Mouse (Mus musculus): Measurements from ENCODE around the gene Kif24. TPM values are rescaled to one million over a fixed set of nuclear protein-coding genes. Genes with fewer than 3 reads are reported as not detected.
A peak's percentile ranks its signal among the peaks of the same experiment; 100 is the strongest.

Kif24 gene
- total RNA-seq, 2 experiments from 2014 or later = 0.62 to 1.4 TPM

DNA sequence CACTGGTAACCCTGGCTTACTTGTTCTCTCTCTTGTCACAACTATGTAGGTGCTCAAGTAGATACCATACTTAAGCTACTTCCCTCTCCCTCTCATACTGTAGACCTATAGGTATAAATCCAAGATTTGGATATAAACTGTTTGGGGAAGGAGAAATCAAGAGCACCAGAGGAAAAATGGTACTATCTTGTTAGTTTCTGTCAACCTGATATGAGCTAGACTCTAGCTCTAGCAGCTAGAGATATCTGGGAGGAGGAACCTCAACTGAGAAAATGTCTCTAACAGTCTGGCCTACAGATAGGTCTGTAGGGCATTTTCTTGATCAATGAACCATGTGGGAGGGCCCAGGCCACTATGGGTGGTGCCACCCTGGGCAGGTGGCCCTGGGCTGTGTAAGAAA, 63.5 kb downstream of the Kif24 start:
- DNase-seq = no peak

DNA sequence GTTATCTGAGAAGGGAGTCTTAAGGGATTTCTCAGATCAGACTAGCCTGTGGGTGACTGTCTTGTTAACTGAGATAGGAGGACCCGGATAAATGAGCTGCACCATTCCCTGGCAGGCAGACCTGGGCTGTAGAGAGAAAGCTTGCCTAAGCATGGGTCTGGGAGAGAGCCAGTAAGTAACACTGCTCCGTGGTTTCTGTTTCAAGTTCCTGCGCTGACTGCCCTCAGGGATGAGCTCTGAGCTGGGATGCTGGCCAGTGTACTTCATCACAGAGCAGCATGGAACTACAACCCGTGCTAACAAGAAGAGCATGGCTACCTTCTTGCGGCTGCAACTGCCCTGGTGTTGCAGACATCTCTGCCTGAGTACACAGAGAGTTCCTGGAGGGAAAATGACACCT, 64.8 kb downstream of the Kif24 start:
- no peak for DNase-seq

DNA sequence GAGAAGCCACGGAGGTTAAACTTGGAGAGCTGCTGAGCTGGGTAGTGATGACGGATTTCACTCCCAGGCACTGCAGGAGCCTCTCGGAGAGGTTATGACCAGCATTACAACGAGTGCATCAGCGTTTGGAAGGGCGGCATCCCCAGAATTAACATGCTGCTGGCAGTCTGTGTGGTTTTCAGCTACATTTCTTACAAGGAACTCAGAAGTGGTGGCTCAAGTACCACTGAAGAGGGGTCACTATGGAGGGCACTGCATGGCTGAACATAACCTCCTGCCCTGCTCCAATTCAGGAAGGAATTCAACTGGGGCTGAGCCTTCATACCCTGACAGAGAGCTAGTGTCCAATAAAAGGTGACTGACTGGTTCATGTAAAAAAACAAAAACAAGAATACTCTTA, 66.3 kb downstream of the Kif24 start:
- DNase-seq = no peak

DNA sequence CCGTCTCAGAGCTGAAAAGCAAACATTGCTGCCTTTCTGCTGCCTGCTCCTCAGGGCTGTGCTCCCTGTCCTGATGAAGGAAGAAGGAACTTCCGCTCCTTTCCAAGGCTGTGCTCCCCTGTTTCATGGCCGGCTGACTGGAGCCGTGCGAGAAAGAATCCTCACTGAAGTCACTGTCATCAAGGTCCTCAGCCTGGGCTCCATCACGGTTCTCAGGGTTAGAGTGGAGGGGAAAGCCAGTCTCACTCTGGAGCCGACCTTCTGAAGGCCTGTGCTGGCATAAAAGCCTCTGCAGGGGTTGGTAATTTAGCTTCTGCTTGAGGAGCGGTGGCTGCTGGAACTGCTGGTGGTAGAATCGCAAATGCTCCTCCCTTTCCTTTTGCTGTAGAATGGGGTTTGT, 70.0 kb downstream of the Kif24 start:
- no peak for DNase-seq

DNA sequence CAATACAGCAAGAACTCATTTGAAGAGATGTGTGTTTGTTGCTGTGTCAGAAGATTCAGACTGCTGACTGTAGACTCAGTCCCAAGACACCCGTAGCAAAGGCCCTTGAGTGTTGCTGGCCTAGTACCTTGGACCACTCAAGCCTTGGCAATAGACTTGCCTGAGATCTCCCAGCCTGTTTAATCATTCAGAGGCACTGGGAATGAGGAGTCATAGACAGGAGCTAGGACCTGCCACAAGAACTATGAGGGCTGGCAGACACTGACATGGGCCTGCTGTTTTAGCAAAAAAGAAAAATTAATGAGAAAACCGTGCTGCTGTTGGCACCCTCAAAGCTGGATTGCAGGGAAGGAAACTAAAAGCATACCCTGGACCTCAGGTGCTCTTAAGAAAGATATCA, 73.7 kb downstream of the Kif24 start:
- no peak for DNase-seq

DNA sequence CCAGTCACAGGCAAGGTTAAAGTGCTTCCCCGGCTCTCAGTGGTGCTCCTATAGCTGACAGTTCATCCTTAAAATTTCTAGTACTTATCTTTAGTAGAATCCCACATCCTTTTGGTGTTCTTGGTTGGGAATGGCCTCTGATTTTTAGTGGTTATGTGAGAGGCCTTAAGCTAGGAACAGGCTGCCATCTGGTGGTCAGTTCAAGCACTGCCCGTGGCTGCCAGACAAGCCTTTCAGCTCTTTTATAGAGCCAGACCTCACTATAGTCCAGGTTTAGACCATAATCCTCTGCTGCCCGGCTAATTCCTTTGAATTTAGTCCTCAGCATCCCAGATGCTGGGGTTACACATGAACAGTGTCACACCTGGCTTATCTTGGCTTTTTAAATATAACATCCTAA, 74.6 kb downstream of the Kif24 start:
- peak; percentile 71 to 76 for DNase-seq

DNA sequence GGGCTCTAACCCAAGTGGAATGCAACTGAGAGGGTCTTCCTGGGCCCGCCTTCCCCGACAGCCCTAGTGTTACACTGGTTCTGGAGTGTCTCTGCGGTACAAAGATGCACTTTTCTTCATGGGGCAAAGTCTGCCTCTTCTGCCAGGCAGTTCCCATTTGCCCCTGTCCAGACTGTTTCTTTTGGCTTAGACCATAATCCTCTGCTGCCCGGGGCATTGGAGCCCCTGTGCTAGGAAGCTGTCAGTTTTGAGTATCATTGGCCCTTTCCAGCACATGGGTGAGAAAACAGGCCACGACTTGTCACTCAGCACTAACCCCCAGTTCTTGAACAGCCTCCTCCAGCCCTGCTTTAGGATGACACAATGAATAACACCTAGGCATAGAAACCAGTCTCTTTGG, 75.4 kb downstream of the Kif24 start:
- no peak for DNase-seq

DNA sequence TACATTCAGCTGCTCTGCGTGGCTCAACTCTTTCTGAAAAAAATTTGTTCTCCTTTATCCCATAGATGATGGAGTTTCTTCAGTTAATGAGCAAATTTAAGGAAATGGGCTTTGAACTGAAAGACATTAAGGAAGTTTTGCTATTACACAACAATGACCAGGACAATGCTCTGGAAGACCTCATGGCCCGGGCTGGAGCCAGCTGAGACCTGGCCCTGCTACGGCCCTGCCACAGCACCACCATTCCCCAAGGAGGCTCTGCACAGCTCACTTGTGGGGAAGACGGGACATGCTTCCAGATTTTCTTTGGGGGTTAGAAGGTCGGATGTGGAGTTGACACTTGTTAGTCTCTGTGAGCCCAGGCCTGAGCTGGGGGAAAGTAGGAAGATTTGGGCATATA, 76.1 kb downstream of the Kif24 start:
- DNase-seq = no peak

DNA sequence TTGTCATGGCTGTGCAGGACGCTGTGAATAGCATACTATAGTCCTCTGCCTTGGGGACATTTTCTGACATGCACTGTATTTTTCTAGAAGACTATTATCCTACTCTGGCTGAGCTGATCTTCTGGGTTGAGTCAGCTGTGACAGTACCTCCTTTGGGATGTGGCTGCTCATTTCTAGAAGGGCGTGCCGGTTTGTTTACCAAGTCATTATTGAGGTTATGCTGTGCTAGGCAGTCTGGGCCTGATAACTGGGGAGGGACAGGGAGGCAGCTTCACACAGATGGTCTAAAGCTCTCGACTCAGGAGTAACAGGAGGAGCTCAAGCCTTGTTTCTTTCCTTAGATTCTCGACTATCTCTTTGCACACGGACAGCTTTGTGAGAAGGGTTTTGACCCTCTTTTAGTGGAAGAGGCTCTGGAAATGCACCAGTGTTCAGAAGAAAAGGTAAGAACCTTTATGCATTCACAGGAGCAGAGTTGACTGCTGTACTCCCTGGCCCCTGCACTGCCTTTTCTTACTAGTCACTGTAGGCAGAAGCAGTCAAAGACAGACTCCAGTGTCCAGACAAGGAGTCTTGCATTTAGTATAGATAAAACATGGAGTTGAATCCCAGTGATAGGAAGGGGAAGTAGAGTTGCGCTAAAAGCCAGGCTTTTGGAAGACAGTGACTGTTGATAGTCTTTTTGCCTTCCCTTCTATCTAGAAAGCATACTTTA, 76.8 kb downstream of the Kif24 start:
- no peak for DNase-seq

DNA sequence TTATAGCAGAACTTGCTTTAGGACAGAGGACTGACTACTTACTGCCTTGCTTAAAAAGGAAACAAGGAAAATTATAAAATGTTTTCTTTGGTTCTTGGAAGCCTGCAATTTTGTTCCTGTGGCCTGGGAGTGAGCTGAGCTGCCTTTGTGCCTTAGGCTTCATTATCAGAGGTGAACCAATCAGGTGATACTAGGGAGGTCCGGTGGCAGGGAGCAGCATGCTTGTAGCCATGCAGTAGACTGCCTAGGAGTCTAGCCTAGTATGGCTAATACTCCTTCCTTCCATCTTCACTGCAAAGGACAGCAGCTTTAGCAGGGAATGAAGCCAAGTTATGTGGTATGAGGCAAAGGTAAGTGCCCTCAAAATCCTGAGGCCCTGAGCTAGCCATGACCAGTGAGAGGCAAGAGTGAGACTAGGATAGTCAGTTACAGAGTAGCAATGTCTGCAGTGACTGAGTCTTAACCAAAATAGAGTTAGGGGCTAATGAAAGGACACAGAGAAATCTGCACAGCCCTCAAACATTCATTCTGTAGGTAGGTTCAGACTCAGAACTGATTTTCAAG, 78.2 kb downstream of the Kif24 start:
- DNase-seq = no peak

DNA sequence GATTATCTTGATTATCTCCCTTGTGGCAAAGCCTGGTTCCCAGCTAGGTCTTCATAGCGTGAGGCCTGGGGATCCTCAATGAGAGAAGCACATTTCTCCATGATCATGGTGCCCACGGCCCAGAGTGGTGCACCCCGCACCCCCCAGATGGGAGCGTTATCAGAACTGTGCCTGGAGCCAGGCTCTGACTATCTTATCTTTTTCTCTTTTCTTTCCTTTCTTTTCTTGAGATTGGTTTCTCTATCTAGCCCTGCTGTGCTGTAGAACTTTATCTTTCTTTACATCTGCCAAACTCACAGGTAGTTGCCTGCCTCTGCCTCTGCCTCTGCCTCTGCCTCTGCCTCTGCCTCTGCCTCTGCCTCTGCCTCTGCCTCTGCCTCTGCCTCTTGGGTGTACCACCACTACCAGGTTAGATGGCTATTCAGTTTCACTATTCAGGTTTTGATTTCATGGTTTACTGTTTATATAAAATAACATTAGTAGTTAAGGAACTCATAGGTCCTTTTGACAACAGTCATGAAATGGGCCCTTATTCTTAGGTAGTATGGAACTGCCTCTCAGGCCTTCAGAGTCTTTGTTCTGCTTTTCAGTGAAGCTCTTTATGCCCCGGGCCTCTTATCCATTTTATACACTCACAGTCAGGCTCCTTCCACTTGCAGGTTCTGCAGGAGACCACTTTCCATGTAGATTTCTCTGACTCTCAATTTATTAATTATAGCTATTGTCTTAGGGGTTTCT, 83.3 kb downstream of the Kif24 start:
- DNase-seq = no peak

DNA sequence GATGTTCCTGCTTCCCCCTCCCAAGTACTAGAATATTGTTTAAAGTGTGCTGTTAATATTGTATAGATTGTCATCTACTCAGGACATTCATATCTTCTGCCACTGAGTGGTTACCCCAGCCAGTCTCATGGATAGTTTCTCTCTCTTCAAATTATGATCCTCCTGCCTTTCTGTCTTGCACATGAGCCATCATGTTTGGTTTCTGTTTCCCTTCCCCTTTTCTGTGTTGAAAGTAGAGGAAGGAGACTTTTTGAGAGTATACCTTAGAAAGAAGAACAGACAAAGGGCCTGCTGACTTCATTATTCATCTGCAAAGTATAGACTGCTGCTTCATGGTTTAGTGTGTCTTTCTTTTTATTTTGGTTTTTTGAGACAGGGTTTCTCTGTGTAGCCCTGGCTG, 87.1 kb downstream of the Kif24 start:
- no peak for DNase-seq

DNA sequence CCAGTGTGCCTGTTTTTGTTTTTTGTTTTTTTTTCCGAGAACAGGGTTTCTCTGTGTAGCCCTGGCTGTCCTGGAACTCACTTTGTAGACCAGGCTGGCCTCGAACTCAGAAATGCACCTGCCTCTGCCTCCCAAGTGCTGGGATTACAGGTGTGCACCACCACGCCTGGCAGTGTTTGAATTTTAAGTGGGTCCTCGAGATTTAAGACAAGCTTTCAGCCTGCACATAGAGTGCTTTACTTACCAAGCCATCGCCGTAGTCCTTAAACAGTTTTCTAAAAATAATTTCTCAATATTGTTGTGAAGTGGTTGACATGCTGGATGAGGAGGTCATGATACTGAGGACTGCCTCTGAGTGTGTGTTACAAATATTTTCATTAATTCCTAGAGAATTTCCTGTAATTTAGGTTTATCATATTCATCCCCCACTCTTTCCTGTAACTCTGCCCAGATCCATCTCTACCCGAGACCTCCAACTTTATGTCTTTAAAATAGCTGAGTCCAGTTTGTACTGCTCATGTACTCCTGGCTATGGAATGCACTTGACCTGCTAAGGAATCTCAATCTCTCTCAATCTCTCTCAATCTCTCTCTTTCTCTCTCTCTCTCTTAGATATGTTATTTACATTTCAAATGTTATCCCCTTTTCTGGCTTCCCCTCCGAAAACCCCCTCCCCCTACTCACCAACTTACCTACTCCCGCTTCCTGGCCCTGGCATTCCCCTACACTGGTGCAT, 94.8 kb downstream of the Kif24 start:
- DNase-seq = no peak

DNA sequence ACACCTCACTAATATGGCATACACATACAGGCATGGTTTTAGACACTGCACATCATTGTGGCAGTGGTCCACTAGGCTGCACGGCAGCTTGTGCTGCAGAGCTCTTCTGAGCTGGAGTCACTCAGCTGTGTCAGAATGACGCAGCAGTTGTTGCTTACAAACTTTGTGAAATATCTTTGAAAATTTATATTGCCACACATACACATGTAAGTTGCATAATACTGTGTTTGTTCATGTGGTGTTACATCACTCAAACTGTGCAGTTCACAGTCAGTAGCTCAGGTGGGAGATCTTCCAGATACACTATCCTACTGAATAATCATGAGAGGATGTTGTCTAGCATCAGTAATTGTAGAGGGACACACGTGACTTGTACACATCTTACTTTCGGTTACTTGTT, 96.5 kb downstream of the Kif24 start:
- no peak for DNase-seq

DNA sequence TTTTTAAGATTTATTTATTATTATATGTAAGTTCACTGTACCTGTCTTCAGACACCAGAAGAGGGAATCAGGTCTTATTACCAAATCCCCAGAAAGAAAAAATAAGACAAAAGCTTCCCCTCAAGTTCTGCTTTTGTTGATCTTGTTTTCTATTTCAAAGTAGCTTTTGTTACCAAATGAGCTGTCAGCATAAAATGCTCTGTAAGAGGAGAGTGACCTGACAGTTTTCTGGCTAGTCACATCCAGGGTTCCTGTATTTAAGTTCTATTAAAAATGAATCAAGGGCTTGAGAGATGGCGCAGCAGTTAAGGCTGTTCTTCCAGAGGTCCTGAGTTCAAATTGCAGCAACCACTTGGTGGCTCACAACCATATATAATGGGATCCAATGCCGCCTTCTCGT, 103.6 kb downstream of the Kif24 start:
- no peak for DNase-seq

DNA sequence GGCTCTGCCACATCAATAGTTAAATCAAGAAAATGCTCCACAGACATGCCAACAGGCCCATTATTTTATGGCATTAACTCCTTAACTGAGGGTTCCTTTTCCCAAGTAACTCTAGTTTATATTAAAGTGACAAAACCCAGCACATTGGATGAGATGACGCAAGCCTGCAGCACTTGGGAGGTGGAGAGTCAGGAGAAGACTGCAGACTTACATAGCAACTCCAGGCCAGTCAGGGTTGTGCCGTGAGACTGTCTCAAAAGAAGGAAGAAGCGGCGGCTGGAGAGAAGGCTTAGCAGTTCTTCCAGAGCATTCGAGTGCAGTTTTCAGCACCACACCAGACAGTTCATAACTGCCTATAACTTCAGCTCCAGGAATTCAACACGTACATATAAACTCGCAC, 105.3 kb downstream of the Kif24 start:
- no peak for DNase-seq

DNA sequence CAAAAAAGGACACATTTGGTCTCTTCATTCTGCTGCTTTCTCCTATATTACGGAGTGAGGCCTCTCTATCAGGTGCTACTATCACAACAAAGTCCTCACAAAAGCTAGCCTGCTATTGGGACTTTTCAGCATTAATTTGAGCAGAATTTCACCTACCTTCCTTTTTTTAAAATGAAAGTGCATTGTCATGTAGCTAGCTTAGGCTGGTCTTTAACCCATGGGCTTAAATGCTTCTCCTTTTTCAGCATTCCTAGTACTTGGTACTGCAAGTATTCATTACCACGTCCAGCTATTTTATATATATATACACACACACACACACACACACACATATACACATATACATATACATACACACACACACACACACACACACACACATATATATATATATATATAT, 106.0 kb downstream of the Kif24 start:
- no peak for DNase-seq

DNA sequence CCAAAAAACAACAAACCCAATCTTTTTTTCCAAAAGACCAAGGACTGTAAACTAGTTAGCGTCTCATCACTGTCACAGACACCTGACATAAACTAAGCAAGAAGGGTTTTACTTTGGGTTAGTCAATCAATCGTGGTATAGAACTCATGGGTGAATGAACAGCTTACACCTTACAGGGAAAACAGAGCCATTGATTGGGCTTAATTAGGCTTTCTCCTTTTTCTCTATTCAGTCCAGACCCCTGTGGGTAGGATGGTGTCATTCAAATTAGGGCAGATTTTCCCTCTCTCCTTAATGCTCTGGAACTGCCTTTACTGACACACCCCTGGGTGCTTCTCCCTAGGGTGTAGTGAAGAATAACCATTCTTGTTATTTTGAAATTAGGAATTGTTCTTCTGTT, 107.5 kb downstream of the Kif24 start:
- no peak for DNase-seq

DNA sequence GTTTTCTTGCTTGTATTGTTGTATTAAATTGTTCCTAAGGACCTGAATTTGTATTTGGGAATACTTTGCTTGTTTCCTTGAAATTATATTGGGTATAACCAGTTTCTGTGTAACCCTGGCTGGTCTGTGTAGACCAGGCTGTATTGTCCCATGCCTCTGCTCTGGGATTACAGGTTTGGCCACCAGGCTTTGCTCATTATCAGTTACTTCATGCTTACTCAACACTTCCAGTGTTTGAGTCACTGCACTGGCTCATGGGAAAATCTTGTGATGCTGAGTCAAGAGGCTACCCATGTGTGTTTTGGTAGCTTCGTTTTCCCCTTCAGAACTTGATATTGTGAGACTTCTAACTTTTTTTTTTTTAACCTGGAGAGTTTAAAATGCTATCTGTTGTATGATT, 111.4 kb downstream of the Kif24 start:
- no peak for DNase-seq

DNA sequence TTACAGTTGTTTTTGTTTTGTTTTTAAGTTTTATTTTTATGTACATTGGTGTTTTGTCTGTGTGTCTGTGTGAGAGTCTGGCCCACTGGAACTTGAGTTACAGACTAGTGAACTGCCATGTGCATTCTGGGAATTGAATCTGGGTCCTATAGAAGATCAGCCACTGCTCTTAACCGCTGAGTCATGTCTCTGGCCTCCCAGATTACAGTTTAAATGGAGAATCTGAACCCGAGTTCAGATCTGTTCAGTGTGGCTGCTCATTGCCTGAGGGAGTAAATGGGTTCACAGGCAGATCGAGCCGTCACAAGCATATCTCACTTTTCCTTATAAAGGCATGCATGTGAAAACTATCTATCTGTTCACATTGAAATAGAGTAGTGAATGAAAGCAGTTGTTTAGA, 111.9 kb downstream of the Kif24 start:
- no peak for DNase-seq

DNA sequence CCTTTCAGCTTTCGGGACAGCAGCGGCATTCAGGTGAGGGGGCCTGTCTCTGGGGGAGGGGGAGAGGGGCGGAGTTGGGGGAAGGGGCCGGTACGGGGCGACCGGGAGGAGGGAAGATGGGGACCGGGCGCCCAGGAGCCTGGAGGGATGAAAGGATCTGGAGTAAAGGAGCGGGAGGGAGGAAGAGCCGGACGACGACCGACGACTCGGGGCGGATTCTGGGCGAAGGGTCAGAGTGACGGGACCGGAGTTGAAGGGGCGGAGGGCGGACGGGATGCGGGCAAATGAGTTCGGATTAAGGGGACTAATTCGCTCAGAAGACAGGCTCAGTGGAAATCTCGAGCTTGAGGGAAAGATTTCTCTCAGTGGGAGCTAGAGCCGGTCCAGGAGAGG, 115.5 kb downstream of the Kif24 start:
- no peak for DNase-seq

DNA sequence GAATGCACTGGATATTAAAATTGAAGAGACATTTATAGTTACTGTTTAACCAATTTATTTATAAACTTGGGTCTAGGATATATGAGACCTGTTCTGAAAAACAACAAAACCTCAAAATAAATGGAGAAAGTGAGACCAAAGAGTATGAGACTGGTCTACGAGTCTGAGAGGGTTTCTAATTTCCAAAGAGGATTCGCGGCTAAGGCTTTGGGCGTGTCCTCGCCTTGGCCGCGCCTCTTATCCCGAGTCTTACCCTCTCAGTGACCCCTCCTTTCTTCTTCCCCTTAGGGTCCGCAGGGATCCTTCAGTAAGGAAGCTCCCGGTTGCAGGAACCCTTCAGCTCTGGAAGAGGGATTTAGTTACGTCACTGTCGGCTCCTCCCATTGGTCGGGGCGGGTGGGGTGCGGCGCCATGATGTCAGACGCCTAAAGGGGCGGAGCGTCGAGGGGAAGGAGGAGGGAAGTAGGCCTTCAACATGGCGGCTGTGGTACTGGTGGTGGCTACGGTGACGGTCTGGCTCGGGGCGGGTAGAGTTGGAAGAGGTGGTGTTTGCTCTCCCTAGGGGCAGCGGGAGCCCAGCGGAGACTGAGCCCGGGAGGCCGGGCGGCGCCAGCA, 116.0 kb downstream of the Kif24 start, which contains the start of gene Ubap1:
Gene Ubap1 (plus strand): TSS at position 413 of the 615 bp plus-strand sequence.
- DNase-seq = peak; percentile 91

DNA sequence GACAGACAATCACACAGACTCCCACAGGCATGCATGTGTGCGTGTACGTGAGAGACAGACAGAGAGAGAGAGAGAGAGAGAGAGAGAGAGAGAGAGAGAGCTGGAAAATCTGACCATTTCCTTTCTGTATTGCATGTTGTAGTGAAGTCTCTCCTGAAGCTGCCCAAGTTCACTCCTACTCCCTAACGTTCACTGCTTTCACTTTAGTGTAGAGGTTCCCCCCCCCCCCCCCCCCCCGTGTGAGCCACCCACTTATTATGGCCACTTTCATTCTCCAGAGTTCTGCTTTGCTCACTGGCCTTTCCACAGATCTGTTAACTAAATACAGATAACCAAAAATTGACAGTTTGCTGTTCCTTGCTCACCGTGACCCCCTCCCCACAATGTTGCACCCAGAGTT, 116.8 kb downstream of the Kif24 start:
- no peak for DNase-seq

All from layer of hippocampus, postnatal 36 days (tissue).